Mouse (Mus musculus): ENCODE measurements around the gene Man2a2.

GRCm38 (mm10) chr7:80382919-80383318, 11.7 kb upstream of the Man2a2 start:
- TF ChIP-seq CTCF (IDR thresholded peaks at IDR 0.05; ENCODE audit: control insufficient read depth, insufficient read depth, low read length): no peak
- TF ChIP-seq POLR2A (IDR thresholded peaks at IDR 0.05; ENCODE audit: borderline replicate concordance, control insufficient read depth, low read depth, low read length): no peak
